Mouse (Mus musculus) liver, adult 2 months (tissue): Measurements from ENCODE around the gene Rheb.

Source experiments
- CTCF ChIP-seq: fragments of 200-500 bp; IDR thresholded peaks from 2 replicates; pipeline ENCODE4 v1.5.1; 2011; ENCODE audit warnings: low read depth, low read length, control low read depth
- POLR2A ChIP-seq: fragments of 200-500 bp; IDR thresholded peaks from 2 replicates; pipeline ENCODE4 v1.6.1; 2011; ENCODE audit warnings: low read length, control low read depth; ENCODE audit not compliant: insufficient read depth; ENCODE audit errors: extremely low read depth

- TF ChIP-seq CTCF (no peak), POLR2A (no peak)
These were observed 28.9 kb upstream of the Rheb start for GRCm38 (mm10) chr5:24871276-24871675.
